Mouse (Mus musculus): Measurements from ENCODE around the gene Hoxd10.

The Hoxd10 gene

GRCm38 (mm10) chr2:74678891-74679595 is 12.7 kb upstream of the Hoxd10 start, which contains the start of gene Hoxd11:
Gene Hoxd11, plus strand, starts transcription at chr2:74679557.
- in situ Hi-C loops (cut with MboI, MseI) = loop anchor here (5.0 to 10.0 kb wide), 3 partner anchors 374 to 1107 kb away; no protein-coding TSS in a partner anchor

GRCm38 (mm10) chr2:74679596-74679971 is 12.1 kb upstream of the Hoxd10 start:
- in situ Hi-C loops (cut with MboI, MseI) = loop anchor here (5.0 to 10.0 kb wide), 3 partner anchors 375 to 1107 kb away; no protein-coding TSS in a partner anchor

DNA sequence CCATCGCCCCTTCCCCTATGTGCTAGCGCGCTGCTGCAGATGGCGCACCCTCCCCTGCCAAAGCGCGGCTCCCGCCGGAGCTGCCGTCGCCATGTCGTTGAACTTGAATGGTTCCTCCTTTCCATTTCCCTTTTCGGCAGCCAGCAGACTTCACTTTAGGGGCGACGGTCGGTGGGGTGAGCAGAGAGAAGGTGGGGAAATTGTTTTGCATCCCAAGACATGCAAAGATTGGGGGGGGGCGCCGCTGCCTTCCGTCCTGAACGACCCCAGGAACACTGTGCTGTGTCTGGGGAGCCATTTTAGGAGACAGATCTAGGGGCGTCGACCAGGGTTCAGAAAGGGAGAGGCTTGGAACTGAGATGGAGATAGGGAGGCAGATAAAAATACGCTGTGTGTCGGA is 11.7 kb upstream of the Hoxd10 start:
- in situ Hi-C loops (cut with MboI, MseI) = loop anchor here (5.0 to 10.0 kb wide), 3 partner anchors 375 to 1108 kb away; no protein-coding TSS in a partner anchor

DNA sequence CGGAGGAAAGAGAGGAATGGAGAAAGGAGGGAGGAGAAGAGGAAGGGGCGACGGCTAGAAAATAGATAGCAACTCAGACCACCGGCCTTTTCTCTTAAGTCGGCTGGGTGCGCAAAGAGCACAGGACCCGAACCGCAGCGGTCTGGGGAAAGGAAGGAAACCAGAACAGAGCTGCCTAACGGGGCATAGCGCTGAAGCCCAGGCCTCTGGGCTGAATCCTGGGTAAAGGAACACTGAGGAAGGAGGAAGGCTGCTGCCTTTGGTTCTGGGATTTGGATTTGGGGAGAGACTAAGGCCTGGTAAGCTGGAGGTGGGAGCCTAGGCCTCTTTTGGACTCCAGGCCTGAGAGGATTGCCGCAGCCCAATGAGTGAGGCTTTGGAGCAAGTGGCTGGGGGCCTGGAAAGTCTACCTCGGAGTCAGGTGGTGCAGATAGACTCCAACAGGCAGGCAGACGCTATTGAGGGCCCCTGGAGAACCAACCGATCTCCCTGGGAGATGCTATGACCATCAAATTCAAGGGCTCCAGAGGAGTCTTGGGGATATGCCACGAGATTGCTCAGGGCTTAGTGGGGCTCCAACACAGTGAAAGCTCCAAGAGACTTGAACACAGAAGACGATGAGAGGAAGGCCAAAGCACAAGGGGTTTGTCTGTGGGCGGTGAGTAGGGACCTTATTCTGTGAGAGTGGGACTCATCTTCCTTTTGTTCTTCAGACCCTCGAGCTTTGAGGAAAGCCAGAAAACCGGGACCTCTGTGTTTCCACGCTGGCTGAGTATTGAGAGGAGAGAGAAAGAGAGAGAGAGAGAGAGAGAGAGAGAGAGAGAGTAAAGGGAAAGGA is 10.9 kb upstream of the Hoxd10 start:
- in situ Hi-C loops (cut with MboI, MseI) = no loop called here

- in situ Hi-C loops (cut with MboI, MseI) = no loop called here
These were observed 9.9 kb upstream of the Hoxd10 start for GRCm38 (mm10) chr2:74681594-74682531.

DNA sequence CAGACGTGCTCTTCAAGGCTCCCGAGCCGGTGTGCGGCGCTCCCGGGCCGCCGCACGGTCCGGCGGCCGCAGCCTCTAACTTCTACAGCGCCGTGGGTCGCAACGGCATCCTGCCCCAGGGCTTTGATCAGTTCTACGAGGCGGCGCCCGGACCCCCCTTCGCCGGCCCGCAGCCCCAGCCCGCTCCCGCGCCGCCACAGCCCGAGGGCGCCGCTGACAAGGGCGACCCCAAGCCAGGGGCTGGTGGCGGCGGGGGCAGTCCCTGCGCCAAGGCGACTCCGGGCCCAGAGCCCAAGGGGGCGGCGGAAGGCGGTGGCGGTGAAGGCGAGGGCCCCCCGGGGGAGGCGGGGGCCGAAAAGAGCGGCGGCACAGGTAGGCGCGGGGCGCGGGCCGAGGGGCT is 8.9 kb upstream of the Hoxd10 start:
- in situ Hi-C loops (cut with MboI, MseI) = no loop called here

- in situ Hi-C loops (cut with MboI, MseI) = no loop called here
These were observed 8.2 kb upstream of the Hoxd10 start for GRCm38 (mm10) chr2:74683471-74683951.

DNA sequence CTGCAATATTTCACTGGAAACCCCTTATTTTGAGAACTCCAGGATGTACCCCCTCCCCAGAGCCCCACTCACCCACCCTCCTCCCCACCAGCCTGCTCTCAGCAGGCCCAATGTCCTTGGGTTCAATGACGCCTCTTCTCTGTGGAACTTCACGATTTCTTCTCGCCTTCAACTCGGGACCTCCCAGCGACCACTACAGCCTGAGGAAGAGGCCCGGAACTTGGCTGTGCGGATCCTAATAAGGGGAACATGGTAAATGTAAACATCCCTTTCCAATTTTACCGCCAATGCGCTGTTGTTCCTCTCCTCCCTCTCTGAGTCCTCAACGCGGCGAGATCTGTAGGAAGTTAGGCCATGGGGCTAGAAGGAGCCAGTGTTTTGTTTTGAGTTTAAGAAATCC is 7.6 kb upstream of the Hoxd10 start:
- in situ Hi-C loops (cut with MboI, MseI) = no loop called here

GRCm38 (mm10) chr2:74685059-74685603 is 6.6 kb upstream of the Hoxd10 start:
- in situ Hi-C loops (cut with MboI, MseI) = no loop called here

- in situ Hi-C loops (cut with MboI, MseI) = no loop called here
These were observed 5.3 kb upstream of the Hoxd10 start for GRCm38 (mm10) chr2:74686301-74686987.

GRCm38 (mm10) chr2:74686988-74687697 is 4.6 kb upstream of the Hoxd10 start:
- in situ Hi-C loops (cut with MboI, MseI) = no loop called here

DNA sequence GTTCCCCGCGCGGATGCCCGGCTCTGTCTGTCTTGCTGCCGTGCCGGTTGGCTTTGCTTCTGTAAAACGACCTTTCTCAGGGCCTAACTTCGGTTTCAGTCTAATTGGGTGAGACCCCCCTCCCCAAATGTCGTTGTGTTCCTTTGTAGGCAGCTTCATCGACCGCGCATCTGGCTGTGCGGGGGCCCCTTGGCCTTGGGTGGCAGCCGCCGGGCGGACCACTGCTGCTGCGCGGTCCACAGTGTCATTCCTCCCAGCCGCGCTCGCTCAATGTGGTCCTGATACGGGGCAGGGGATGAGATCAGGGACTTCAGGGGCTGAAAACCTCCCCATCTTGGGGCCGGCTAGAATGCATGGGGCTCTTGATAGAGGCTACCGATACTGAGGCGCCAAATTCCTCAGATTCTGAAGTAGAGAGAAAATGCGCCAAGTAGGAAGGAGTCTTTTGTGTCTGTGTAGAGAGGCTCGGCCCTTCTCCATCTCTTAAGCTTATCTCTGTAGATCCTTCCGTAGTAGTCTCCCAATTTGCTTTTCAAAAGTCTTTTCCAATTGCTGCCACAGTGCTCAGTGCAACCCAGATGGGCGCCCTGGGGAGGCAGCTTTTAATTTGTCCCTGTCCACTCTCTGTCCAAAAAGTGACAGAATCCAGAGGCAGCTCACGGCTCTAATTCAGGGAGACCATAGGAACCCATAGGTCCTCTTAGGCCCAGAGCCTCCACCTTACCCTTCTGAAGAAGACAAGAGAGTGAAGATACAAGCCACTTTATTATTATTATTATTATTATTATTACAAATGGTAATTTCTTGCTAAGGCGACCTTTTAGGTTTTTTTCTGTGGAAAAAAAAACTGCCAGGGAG is 3.8 kb upstream of the Hoxd10 start:
- in situ Hi-C loops (cut with MboI, MseI) = no loop called here

- in situ Hi-C loops (cut with MboI, MseI) = no loop called here
These were observed 2.7 kb upstream of the Hoxd10 start for GRCm38 (mm10) chr2:74688795-74689573.

DNA sequence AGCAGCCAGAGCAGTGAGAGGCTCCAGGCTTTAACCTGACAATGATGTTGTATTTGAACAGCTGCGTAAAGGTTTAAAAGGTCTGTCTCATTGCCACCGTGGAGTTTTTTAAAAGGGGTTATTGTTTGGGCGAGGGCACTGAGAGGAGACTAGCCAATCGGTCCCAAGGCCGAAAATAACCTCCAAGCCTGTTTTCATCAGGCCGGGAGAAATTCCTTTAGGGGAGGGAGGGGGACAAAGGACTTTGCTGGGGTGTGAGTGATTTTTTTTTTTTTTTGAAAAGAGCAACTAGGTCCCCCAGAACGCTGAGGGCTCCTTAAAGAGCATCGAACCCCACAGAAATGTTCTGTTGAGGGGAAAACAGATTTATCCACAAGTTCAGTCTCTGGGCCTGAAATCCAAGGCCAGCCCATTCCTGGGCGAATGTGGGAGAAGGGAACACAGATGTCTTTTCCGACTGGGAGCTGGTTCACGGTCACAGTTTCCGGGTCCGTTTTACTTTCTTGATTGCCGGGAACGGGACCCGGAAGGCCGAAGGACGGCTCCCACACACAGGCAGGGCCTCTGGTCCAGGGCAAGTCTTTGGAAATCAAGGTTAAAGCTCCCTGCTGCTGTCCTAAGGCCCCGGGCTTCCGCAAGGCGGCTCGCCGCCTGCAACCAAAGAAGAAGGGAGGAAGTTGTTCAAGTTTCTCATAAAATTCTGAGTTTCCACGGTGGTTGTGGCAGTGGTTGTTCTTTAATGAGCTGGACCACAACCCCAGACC is 2.0 kb upstream of the Hoxd10 start:
- in situ Hi-C loops (cut with MboI, MseI) = loop anchor here in 1 of 2 experiments (10.0 kb wide), 1 partner anchor 625 kb away; no protein-coding TSS in a partner anchor

- in situ Hi-C loops (cut with MboI, MseI) = loop anchor here in 1 of 2 experiments (10.0 kb wide), 1 partner anchor 624 kb away; no protein-coding TSS in a partner anchor
These were observed 1.4 kb upstream of the Hoxd10 start for GRCm38 (mm10) chr2:74690338-74690716.

DNA sequence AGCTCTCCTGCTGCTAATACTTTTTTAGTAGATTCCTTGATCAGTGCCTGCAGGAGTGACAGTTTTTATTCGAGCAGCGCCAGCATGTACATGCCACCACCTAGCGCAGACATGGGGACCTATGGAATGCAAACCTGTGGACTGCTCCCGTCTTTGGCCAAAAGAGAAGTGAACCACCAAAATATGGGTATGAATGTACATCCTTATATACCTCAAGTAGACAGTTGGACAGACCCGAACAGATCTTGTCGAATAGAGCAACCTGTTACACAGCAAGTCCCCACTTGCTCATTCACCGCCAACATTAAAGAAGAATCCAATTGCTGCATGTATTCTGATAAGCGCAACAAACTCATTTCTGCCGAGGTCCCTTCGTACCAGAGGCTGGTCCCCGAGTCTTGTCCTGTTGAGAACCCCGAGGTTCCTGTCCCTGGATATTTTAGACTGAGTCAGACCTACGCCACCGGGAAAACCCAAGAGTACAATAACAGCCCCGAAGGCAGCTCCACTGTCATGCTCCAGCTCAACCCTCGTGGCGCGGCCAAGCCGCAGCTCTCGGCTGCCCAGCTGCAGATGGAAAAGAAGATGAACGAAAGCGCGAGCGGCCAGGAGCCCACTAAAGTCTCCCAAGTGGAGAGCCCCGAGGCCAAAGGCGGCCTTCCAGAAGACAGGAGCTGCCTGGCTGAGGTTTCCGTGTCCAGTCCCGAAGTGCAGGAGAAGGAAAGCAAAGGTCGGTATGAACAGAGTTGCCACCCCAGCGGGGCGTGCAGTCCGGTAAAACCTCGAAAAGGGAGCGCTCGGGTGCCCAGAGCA is 477 bp downstream of the Hoxd10 start:
- in situ Hi-C loops (cut with MboI, MseI) = loop anchor here in 1 of 2 experiments (10.0 kb wide), 1 partner anchor 623 kb away; no protein-coding TSS in a partner anchor
